Mouse (Mus musculus) hindlimb bud, embryonic 11.5 days (tissue): ENCODE results near the gene Gcnt4.

ENCODE experiments used
- DNase-seq: peaks from one replicate; pipeline ENCODE4 v3.0.0-alpha.2; 2012; ENCODE audit warnings: low read depth, low spot score; ENCODE audit errors: extremely low spot score

Gcnt4 gene

GRCm38 (mm10) chr13:96990045-96990444 lies 65.6 kb downstream of the Gcnt4 start:
- DNase-seq, result no peak

GRCm38 (mm10) chr13:96990561-96991265 lies 66.2 kb downstream of the Gcnt4 start:
- no peak for DNase-seq

- no peak for DNase-seq
Observed at GRCm38 (mm10) chr13:96993291-96993989, 69.0 kb downstream of the Gcnt4 start.

- DNase-seq, result no peak
Observed at GRCm38 (mm10) chr13:96995243-96995642, 70.8 kb downstream of the Gcnt4 start.

GRCm38 (mm10) chr13:96997080-96997479 lies 72.6 kb downstream of the Gcnt4 start:
- DNase-seq, result no peak
